Mouse (Mus musculus) small intestine, adult 2 months (tissue): ENCODE measurements around the gene Mast4. TPM values are rescaled to one million over a fixed set of nuclear protein-coding genes. Genes with fewer than 3 reads are reported as not detected.

ENCODE experiments used
- H3K27ac ChIP-seq: fragments of 200-500 bp; 2 replicates; pipeline ENCODE4 v1.5.1; 2012; ENCODE audit warnings: low read depth, low read length, control low read depth, inconsistent platforms; ENCODE audit not compliant: insufficient read depth
- H3K27me3 ChIP-seq: fragments of 200-500 bp; 2 replicates; pipeline ENCODE4 v1.6.1; 2012; ENCODE audit warnings: mild to moderate bottlenecking, moderate library complexity, low read length, inconsistent platforms; ENCODE audit not compliant: control insufficient read depth, insufficient read depth
- H3K36me3 ChIP-seq: fragments of 200-500 bp; 2 replicates; pipeline ENCODE4 v1.6.1; 2012; ENCODE audit warnings: mild to moderate bottlenecking, low read length, control low read depth, inconsistent platforms; ENCODE audit not compliant: control insufficient read depth, insufficient read depth
- H3K4me1 ChIP-seq: fragments of 200-500 bp; 2 replicates; pipeline ENCODE4 v1.6.1; 2012; ENCODE audit warnings: low read length, inconsistent platforms, mixed read lengths; ENCODE audit not compliant: control insufficient read depth, insufficient read depth, insufficient read length
- H3K4me3 ChIP-seq: fragments of 200-500 bp; 2 replicates; pipeline ENCODE4 v1.5.1; 2012; ENCODE audit warnings: low read depth, mild to moderate bottlenecking, control low read depth, inconsistent platforms, low read length, moderate library complexity
- CTCF ChIP-seq: fragments of 200-500 bp; IDR thresholded peaks from 2 replicates; pipeline ENCODE4 v1.5.1; 2012; ENCODE audit warnings: low read depth, mild to moderate bottlenecking, control low read depth, inconsistent platforms, low read length, moderate library complexity, mixed read lengths; ENCODE audit not compliant: insufficient replicate concordance, insufficient read length; ENCODE audit errors: extremely low read depth
- POLR2A ChIP-seq: fragments of 200-500 bp; IDR thresholded peaks from 2 replicates; pipeline ENCODE4 v1.6.1; 2012; ENCODE audit warnings: low read depth, mild to moderate bottlenecking, control low read depth, inconsistent platforms, low read length, moderate library complexity
- WGBS: fragments of 180-500 bp; shearing (Covaris S2); methylation state at CpG from one replicate; pipeline ENCODE4 v1.1.7; 2018; 5-methylcytosine and 5-hydroxymethylcytosine counted together
- polyA plus RNA-seq: library from polyadenylated mRNA; depleted of rRNA; stranded (reverse); fragments of >200 nt; gene quantifications from 2 replicates; pipeline ENCODE4 v1.2.3, GENCODE M21; 2012

The Mast4 gene
- polyA plus RNA-seq, 1 experiment: 5.3 TPM

DNA sequence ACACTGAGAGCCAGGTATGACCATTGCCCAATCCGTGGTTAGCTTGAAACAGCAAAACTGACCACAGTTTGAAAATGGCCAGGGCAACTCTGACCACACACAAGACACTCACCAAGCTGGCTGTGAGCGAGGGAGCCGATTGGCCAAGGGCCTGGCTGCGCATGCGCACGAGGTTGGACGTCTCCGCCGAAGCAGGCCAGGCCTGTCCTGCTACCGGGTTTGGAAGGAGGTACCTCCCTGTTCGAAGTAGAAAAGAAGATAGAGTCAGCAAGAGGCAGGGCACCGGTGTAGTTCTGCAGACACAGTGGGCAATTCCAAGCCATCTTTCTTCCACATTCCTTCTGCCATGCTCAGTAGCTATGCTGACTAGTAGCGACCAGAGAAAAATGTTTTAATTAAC lies 194.2 kb downstream of the Mast4 start:
- Histone ChIP-seq H3K4me3 (no peak overlapping the region), H3K4me1 (no peaks in the 10 kb centered on the region), H3K36me3 (no peaks in the 10 kb centered on the region), H3K27me3 (no peaks in the 10 kb centered on the region), H3K27ac (no peak overlapping the region)
- WGBS: 90% methylated on average over 13 of the region's 13 CpGs
- TF ChIP-seq CTCF (no peak), POLR2A (no peak)

DNA sequence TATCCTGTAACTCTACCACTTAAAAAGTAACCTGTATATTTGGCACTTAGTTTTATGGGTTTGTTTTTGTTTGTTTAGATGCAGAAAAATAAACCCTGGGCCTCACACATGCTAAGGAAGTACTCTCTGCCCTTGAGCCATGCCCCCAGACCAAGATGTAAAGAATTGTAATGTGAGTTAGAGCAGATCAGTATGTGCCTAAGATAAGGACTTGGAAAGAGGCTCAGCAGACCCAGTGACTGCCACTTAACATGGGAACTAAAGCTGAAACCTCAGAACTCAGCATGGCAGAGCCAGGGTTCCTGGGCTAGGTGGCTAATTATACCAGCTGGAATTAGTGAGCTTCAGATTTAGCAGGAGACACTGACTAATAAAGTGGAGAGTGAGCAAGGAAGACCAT lies 196.0 kb downstream of the Mast4 start:
- Histone ChIP-seq H3K4me1 (no peaks in the 10 kb centered on the region), H3K4me3 (no peak overlapping the region), H3K27me3 (no peaks in the 10 kb centered on the region), H3K36me3 (no peaks in the 10 kb centered on the region), H3K27ac (no peak overlapping the region)
- TF ChIP-seq POLR2A (no peak), CTCF (no peak)

DNA sequence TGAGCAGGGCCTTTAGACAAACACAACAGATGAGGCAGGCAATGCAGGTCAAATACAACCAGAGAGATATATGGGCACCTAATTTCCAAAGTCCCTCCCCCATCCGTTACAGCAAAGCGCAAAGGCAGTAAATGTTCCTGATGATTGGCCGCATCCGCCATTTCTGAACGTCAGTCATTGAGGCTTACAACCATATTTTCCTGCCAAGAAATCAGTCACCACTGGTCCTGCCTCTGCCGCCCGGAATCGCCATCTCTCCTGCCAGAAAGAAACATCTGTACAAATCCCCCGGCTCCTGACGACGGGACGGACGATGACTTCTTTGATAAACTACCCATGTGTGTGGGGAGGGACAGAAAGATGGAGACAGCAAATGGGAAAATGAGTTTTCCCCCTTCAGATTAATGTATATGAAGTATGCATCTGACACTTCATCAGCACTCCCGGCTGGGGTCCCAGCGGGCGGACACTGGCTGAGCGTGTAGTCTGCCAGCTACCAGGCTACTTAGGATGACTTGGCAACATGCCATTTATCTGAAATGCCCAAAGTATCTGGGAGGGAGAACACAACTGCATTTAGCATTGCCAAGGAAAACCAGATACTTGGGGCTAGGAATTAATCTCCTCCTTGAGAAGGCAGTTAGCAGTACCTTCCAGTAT lies 198.9 kb downstream of the Mast4 start:
- WGBS: 90% methylated on average over 17 of the region's 17 CpGs
- H3K4me1 ChIP-seq: no peaks in the 10 kb centered on the region
- no peak for TF ChIP-seq POLR2A
- no peak for TF ChIP-seq CTCF

DNA sequence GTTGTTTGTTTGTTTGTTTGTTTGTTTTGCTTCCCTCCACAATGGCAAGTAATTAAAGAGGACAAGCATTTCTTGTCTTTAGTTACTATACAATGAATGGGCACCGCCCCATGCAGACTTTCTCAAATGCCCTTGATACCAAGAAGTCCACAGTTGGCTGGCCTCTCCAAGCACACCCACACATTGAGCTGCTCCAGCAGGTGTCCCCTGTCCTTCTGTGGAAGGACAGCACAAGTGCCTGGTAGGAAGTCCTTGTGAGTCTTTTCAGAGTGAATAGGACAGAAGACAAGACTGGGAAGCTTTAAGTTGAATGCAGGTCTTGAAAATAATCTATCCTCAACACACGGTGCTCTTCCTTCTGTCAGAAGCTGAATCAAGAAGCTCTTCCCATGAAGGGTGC lies 202.5 kb downstream of the Mast4 start:
- Histone ChIP-seq H3K27me3 (no peaks in the 10 kb centered on the region), H3K4me1 (no peaks in the 10 kb centered on the region), H3K4me3 (no peak overlapping the region), H3K36me3 (no peaks in the 10 kb centered on the region), H3K27ac (no peak overlapping the region)
- WGBS: 96% methylated on average over 2 of the region's 2 CpGs
- TF ChIP-seq CTCF: no peak
- no peak for TF ChIP-seq POLR2A

More for the DNA sequence above, 198.9 kb downstream of the Mast4 start:
- Histone ChIP-seq H3K36me3 (no peaks in the 10 kb centered on the region), H3K4me3 (no peak overlapping the region), H3K27ac (no peak overlapping the region), H3K27me3 (no peaks in the 10 kb centered on the region)

DNA sequence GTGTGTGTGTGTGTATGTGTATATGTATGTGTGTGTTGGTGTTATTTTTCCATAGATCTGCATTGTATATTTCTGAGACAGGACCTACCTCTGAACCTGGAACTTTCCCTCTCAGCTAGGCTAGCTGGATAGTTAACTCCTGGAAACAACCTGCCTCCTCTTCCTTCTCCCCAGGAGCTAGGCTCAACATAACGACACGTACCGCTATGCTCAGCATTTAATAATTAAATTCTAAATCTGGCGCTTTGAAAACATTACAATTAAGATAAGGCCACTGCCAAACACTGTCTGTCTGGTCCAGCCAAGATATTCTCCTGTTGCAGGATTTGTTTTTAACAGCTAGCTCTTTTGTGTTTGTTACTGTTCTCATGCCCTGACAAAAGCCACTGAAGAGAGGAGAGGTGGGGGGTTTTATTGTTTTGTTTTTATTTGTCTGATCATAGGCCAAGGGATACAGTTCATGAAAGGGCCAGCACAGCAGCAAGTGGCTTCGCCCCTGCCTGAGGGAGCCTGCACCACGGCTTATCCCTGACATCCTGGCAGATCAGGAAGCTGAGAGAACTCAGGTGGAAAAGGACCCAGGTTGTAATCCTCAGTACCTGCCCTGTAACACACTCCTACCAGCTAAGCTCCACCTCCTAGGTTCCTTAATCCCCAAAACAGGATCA lies 205.0 kb downstream of the Mast4 start:
- no peaks in the 10 kb centered on the region for H3K27me3 ChIP-seq
- TF ChIP-seq POLR2A: no peak
- no peak for TF ChIP-seq CTCF
- 60% methylated on average over 6 of the region's 6 CpGs for WGBS
- H3K27ac ChIP-seq: no peak overlapping the region
- H3K36me3 ChIP-seq: no peaks in the 10 kb centered on the region
- no peaks in the 10 kb centered on the region for H3K4me1 ChIP-seq
- no peak overlapping the region for H3K4me3 ChIP-seq

DNA sequence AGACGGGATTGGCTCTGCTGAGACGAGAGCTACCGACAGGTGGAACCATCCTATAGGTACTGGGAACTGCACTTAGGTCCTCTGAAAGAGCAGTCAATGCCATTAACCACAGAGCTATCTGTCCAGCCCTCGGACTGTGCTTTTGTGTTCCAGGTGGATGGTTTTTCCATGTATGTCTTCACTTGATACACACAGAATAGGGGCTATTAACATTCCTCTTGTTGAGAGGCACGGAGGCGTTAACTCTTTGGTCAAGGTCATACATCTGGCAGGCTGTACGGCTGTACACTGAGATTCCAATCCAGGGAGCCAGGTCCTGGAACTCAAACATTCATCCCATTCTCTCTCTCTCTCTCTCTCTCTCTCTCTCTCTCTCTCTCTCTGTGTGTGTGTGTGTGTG lies 205.6 kb downstream of the Mast4 start:
- Histone ChIP-seq H3K36me3 (no peaks in the 10 kb centered on the region), H3K27me3 (no peaks in the 10 kb centered on the region), H3K4me3 (no peak overlapping the region), H3K27ac (no peak overlapping the region), H3K4me1 (no peaks in the 10 kb centered on the region)
- no peak for TF ChIP-seq POLR2A
- TF ChIP-seq CTCF: no peak
- 52% methylated on average over 7 of the region's 7 CpGs for WGBS

DNA sequence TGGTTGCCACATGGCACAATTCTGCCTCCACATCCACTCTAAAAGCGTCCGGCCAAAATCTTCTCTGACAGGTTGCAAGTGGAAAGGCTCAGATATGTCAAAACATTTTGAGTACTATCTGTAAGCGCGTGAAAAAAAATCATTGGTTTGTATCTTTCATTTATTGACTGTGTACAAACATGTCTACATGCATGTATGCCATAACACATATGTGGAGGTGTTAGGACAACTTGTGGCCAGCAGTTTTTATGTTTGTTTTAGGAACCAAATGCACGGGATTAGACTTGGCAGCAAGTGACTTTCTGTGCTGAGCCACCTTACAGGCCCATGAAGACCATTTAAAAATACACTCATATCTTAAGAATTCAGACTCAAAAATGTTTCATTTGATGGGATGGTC lies 206.7 kb downstream of the Mast4 start:
- TF ChIP-seq POLR2A (no peak), CTCF (no peak)
- Histone ChIP-seq H3K4me3 (no peak overlapping the region), H3K27ac (no peak overlapping the region), H3K27me3 (no peaks in the 10 kb centered on the region), H3K36me3 (no peaks in the 10 kb centered on the region), H3K4me1 (no peaks in the 10 kb centered on the region)
- 86% methylated on average over 5 of the region's 5 CpGs for WGBS

DNA sequence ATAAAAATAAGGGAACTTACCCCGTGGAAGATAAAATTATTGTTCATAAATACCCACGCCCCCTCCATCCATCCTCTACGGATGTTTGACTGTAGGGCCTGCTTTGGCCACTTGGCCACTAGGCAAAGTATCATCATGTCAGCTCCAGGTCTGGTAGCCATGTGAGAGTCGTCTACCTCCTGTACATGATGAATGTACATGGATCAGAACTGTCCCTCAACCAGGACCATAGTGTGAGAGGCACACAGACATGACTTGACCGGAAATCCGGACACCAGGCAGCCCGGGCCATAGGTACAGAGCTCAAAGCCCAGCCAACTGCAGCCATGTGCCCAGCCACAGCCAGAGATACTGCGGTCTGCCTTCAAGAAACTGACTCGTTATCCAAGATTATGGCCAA lies 210.6 kb downstream of the Mast4 start:
- no peak overlapping the region for H3K4me3 ChIP-seq
- 87% methylated on average over 9 of the region's 9 CpGs for WGBS
- TF ChIP-seq POLR2A (no peak), CTCF (no peak)

More for the DNA sequence above, 210.6 kb downstream of the Mast4 start:
- no peak overlapping the region for H3K27ac ChIP-seq
- no peaks in the 10 kb centered on the region for H3K27me3 ChIP-seq
- H3K36me3 ChIP-seq: no peaks in the 10 kb centered on the region
- H3K4me1 ChIP-seq: no peaks in the 10 kb centered on the region
